ENCODE assay signal across 24 mouse cellular contexts in genomic region chr10:122789648-122790170, GRCm38 (mm10).
DNase-seq lines count a peak whose midpoint lies in the region; ATAC-seq and TF ChIP-seq lines count a peak whose summit lies in the region.
"Had no signal": no experiment of that assay in that cellular context is flagged by ENCODE, and none has a peak within 500 bp of the region (broad histone marks: within the 10 kb centered on the region; RNA-seq: fewer than 3 reads in every experiment).

No protein-coding gene starts in this region.

- no peak for TF ChIP-seq CTCF in hindbrain, postnatal 0 days (IDR thresholded peaks at IDR 0.05; ENCODE audit: low read depth)

- no peaks in the 10 kb centered on the region; the same call in 1 of the 2 replicates for H3K4me1 ChIP-seq in heart, embryonic 11.5 days (ENCODE audit: control insufficient read depth, insufficient read depth, low read length)
- H3K4me1 ChIP-seq in hindbrain, embryonic 12.5 days, result peaks cover 17% of the 10 kb centered on the region
- peaks cover 4% of the 10 kb centered on the region for H3K4me1 ChIP-seq in hindbrain, postnatal 0 days (ENCODE audit: insufficient read depth, low read length)

- no peak for DNase-seq in heart, adult 18-20 months
- peak; percentile 62 for DNase-seq in MN1 (ENCODE audit: low spot score)
- peak; percentile 27 for DNase-seq in hindbrain, postnatal 0 days (ENCODE audit: low spot score)
- DNase-seq in layer of hippocampus, adult 18-20 months (ENCODE audit: low spot score in 2 of 2), result no peak
- DNase-seq in adrenal gland, adult 2 months, result no peak
- DNase-seq: adrenal gland, postnatal 36 days; cerebellum, adult 8-10 months; forebrain, postnatal 0 days; heart, postnatal 14 days; kidney, adult 8-10 months; liver; lung, postnatal 36 days; right cerebral cortex, postnatal 14 days; thymus, postnatal 4 days had no signal

- H3K27ac ChIP-seq in heart, embryonic 11.5 days (ENCODE audit: low read depth, low read length), result no peak overlapping the region
- peak overlapping the region; percentile 5; the same call in 1 of the 2 replicates for H3K27ac ChIP-seq in hindbrain, embryonic 12.5 days
- no peak overlapping the region for H3K27ac ChIP-seq in hindbrain, postnatal 0 days
- H3K27ac ChIP-seq: forebrain, embryonic 12.5 days; kidney, postnatal 0 days; liver, embryonic 15.5 days; lung, embryonic 15.5 days; neural tube, embryonic 12.5 days had no signal

- H3K36me3 ChIP-seq in heart, embryonic 11.5 days (ENCODE audit: control insufficient read depth, insufficient read depth, low read length), result no peaks in the 10 kb centered on the region
- no peaks in the 10 kb centered on the region for H3K36me3 ChIP-seq in hindbrain, embryonic 12.5 days
- H3K36me3 ChIP-seq in hindbrain, postnatal 0 days (ENCODE audit: insufficient read depth, low read length), result no peaks in the 10 kb centered on the region
- H3K36me3 ChIP-seq: forebrain, embryonic 12.5 days; liver, embryonic 15.5 days; lung, embryonic 15.5 days; neural tube, embryonic 12.5 days had no signal

- H3K4me3 ChIP-seq in heart, embryonic 11.5 days (ENCODE audit: low read depth, low read length), result no peak overlapping the region
- no peak overlapping the region for H3K4me3 ChIP-seq in hindbrain, embryonic 12.5 days
- no peak overlapping the region for H3K4me3 ChIP-seq in hindbrain, postnatal 0 days (ENCODE audit: low read length)
- H3K4me3 ChIP-seq: forebrain, embryonic 12.5 days; liver, embryonic 15.5 days; lung, embryonic 15.5 days; myocyte; neural tube, embryonic 12.5 days had no signal

- peak overlapping the region; percentile 14; the same call in 1 of the 2 replicates for H3K4me2 ChIP-seq in heart, embryonic 11.5 days
- no peak overlapping the region for H3K4me2 ChIP-seq in hindbrain, embryonic 12.5 days (replicated peaks)
- no peak overlapping the region for H3K4me2 ChIP-seq in hindbrain, postnatal 0 days (ENCODE audit: low read depth, low read length)
- H3K4me2 ChIP-seq: forebrain, embryonic 12.5 days; liver, embryonic 15.5 days; lung, embryonic 15.5 days; neural tube, embryonic 12.5 days had no signal

- no peaks in the 10 kb centered on the region for H3K27me3 ChIP-seq in heart, embryonic 11.5 days (ENCODE audit: control insufficient read depth, insufficient read depth, low read length)
- H3K27me3 ChIP-seq in hindbrain, embryonic 12.5 days, result no peaks in the 10 kb centered on the region; the same call in 1 of the 2 replicates
- H3K27me3 ChIP-seq in hindbrain, postnatal 0 days (ENCODE audit: insufficient read depth, low read length), result no peaks in the 10 kb centered on the region
- H3K27me3 ChIP-seq: lung, embryonic 15.5 days; neural tube, embryonic 12.5 days had no signal

- H3K9ac ChIP-seq in heart, embryonic 11.5 days (ENCODE audit: low read depth, low read length), result no peak overlapping the region
- H3K9ac ChIP-seq in hindbrain, embryonic 12.5 days, result no peak overlapping the region
- H3K9ac ChIP-seq in hindbrain, postnatal 0 days (replicated peaks; ENCODE audit: low read length), result no peak overlapping the region
- H3K9ac ChIP-seq: forebrain, embryonic 12.5 days; forebrain, postnatal 0 days; liver, embryonic 15.5 days; lung, embryonic 15.5 days; neural tube, embryonic 12.5 days had no signal

- no peak for ATAC-seq in heart, embryonic 11.5 days (replicated peaks; ENCODE audit: insufficient number of reproducible peaks, low FRiP score, low TSS enrichment)
- ATAC-seq in hindbrain, embryonic 12.5 days (ENCODE audit: low FRiP score), result no peak
- 0 out of 2 replicates have a peak, but pooled peaks have one; percentile 25 for ATAC-seq in hindbrain, postnatal 0 days
- ATAC-seq: forebrain, postnatal 0 days; intestine, embryonic 16.5 days; midbrain, embryonic 16.5 days had no signal

- 32% methylated on average over 12 of the region's 12 CpGs for WGBS in heart, embryonic 11.5 days (ENCODE audit: insufficient replicate concordance)
- WGBS in hindbrain, embryonic 12.5 days, result 44% methylated on average over 12 of the region's 12 CpGs
- whole genome bisulfite sequencing in hindbrain, postnatal 0 days, result 38% methylated on average over 12 of the region's 12 CpGs

- H3K9me3 ChIP-seq in heart, embryonic 11.5 days (replicated peaks; ENCODE audit: control insufficient read depth, low read length), result no peaks in the 10 kb centered on the region
- no peaks in the 10 kb centered on the region for H3K9me3 ChIP-seq in hindbrain, embryonic 12.5 days (replicated peaks)
- no peaks in the 10 kb centered on the region for H3K9me3 ChIP-seq in hindbrain, postnatal 0 days (ENCODE audit: low read length)
- H3K9me3 ChIP-seq: forebrain, embryonic 12.5 days; liver, embryonic 15.5 days; lung, embryonic 15.5 days; neural tube, embryonic 12.5 days had no signal

Comparison
In these comparisons a context has a peak if more than half of its experiments do, and no peak if none do; other contexts are left out.
1. DNase-seq: peak in MN1 (single experiment) and hindbrain, postnatal 0 days (single experiment); none in heart, adult 18-20 months (0 of 2), layer of hippocampus, adult 18-20 months (0 of 2) and adrenal gland, adult 2 months (single experiment).